Mouse (Mus musculus) lung, postnatal 14 days (tissue): Measurements from ENCODE around the gene Mroh3.
A peak's percentile ranks its signal among the peaks of the same experiment; 100 is the strongest.

Experiments used
- DNase-seq: peaks from one replicate; pipeline ENCODE4 v3.0.0; 2021

The Mroh3 gene

GRCm38 (mm10) chr1:136212803-136213202, at the start of gene Mroh3:
Mroh3 (minus strand) TSS chr1:136212828.
- peak; percentile 43 for DNase-seq

- DNase-seq, result no peak
Observed at GRCm38 (mm10) chr1:136260635-136261238, 48.1 kb upstream of the Mroh3 start, which contains the start of gene Gpr25. Gpr25 (minus strand) TSS chr1:136260873.

- DNase-seq, result peak; percentile 44
Observed at GRCm38 (mm10) chr1:136259893-136260634, 47.4 kb upstream of the Mroh3 start.

- DNase-seq, result no peak
Observed at GRCm38 (mm10) chr1:136259543-136259892, 46.9 kb upstream of the Mroh3 start.

GRCm38 (mm10) chr1:136258495-136258894, 45.9 kb upstream of the Mroh3 start:
- DNase-seq, result no peak

GRCm38 (mm10) chr1:136255657-136256056, 43.0 kb upstream of the Mroh3 start:
- DNase-seq, result no peak

- DNase-seq, result no peak
Observed at GRCm38 (mm10) chr1:136255174-136255573, 42.5 kb upstream of the Mroh3 start.

- DNase-seq, result no peak
Observed at GRCm38 (mm10) chr1:136254503-136255065, 42.0 kb upstream of the Mroh3 start.

GRCm38 (mm10) chr1:136253472-136253871, 40.8 kb upstream of the Mroh3 start:
- no peak for DNase-seq

GRCm38 (mm10) chr1:136249662-136250061, 37.0 kb upstream of the Mroh3 start:
- no peak for DNase-seq

- DNase-seq, result no peak
Observed at GRCm38 (mm10) chr1:136247393-136247792, 34.8 kb upstream of the Mroh3 start.

- no peak for DNase-seq
Observed at GRCm38 (mm10) chr1:136244469-136244868, 31.8 kb upstream of the Mroh3 start.

- no peak for DNase-seq
Observed at GRCm38 (mm10) chr1:136241801-136242200, 29.2 kb upstream of the Mroh3 start.

- DNase-seq, result no peak
Observed at GRCm38 (mm10) chr1:136238495-136238894, 25.9 kb upstream of the Mroh3 start.

GRCm38 (mm10) chr1:136234595-136235092, 22.0 kb upstream of the Mroh3 start:
- no peak for DNase-seq

GRCm38 (mm10) chr1:136233892-136234594, 21.4 kb upstream of the Mroh3 start, which contains the start of gene Inava:
Inava (minus strand) TSS chr1:136234264.
- DNase-seq, result peak; percentile 24

GRCm38 (mm10) chr1:136232986-136233790, 20.6 kb upstream of the Mroh3 start:
- no peak for DNase-seq

- no peak for DNase-seq
Observed at GRCm38 (mm10) chr1:136232285-136232926, 19.8 kb upstream of the Mroh3 start.

GRCm38 (mm10) chr1:136231596-136231995, 19.0 kb upstream of the Mroh3 start:
- no peak for DNase-seq

- peak; percentile 47 for DNase-seq
Observed at GRCm38 (mm10) chr1:136230201-136230600, 17.6 kb upstream of the Mroh3 start.

- no peak for DNase-seq
Observed at GRCm38 (mm10) chr1:136229040-136229373, 16.4 kb upstream of the Mroh3 start.
